Mouse (Mus musculus) forebrain, embryonic 14.5 days (tissue): ENCODE data around the gene Rab26. TPM values are rescaled to one million over a fixed set of nuclear protein-coding genes. Genes with fewer than 3 reads are reported as not detected.

ENCODE experiments used
- ATAC-seq: fragments of 200-750 bp; cut with Nextera tagmentation; 2 replicates; pipeline ENCODE4 v1.8.0; 2017; ENCODE audit warnings: mild to moderate bottlenecking, moderate library complexity
- DNase-seq: peaks from one replicate; pipeline ENCODE4 v3.0.0-alpha.2; 2015; ENCODE audit warnings: low spot score
- H3K27ac ChIP-seq: fragments of 300-500 bp; sonication (generic); 2 replicates; pipeline ENCODE4 v1.5.1; 2014; ENCODE audit warnings: low read depth, mild to moderate bottlenecking, control low read depth, low read length, moderate library complexity
- H3K27me3 ChIP-seq: fragments of 300-500 bp; sonication (generic); replicated peaks from 2 replicates; pipeline ENCODE4 v1.6.1; 2014; ENCODE audit warnings: low read length, control low read depth, mixed read lengths; ENCODE audit not compliant: control insufficient read depth, insufficient read depth
- H3K36me3 ChIP-seq: fragments of 300-500 bp; sonication (generic); 2 replicates; pipeline ENCODE4 v1.6.1; 2014; ENCODE audit warnings: low read length, control low read depth; ENCODE audit not compliant: control insufficient read depth, insufficient read depth
- H3K4me1 ChIP-seq: fragments of 300-500 bp; sonication (generic); 2 replicates; pipeline ENCODE4 v1.6.1; 2014; ENCODE audit warnings: antibody characterized with exemption, low read length, control low read depth; ENCODE audit not compliant: control insufficient read depth, insufficient read depth
- H3K4me2 ChIP-seq: fragments of 300-500 bp; sonication (generic); 2 replicates; pipeline ENCODE4 v1.6.1; 2014; ENCODE audit warnings: mild to moderate bottlenecking, control low read depth, low read length
- H3K4me3 ChIP-seq: fragments of 300-500 bp; sonication (generic); 2 replicates; pipeline ENCODE4 v1.5.1; 2014; ENCODE audit warnings: low read depth, low read length, control low read depth
- H3K9ac ChIP-seq: fragments of 300-500 bp; sonication (generic); 2 replicates; pipeline ENCODE4 v1.6.1; 2014; ENCODE audit warnings: mild to moderate bottlenecking, low read length, control low read depth, moderate library complexity
- H3K9me3 ChIP-seq: fragments of 300-500 bp; sonication (generic); replicated peaks from 2 replicates; pipeline ENCODE4 v1.6.1; 2016; ENCODE audit warnings: low read length, control low read depth, mixed read lengths; ENCODE audit not compliant: control insufficient read depth
- WGBS: fragments of 180-500 bp; shearing (Covaris S2); extraction: QIAGEN DNeasy Blood & Tissue Kit; methylation state at CpG from one replicate; pipeline ENCODE4 v1.1.7; 2014; 5-methylcytosine and 5-hydroxymethylcytosine counted together
- polyA plus RNA-seq: library from polyadenylated mRNA; unstranded; fragments of >200 nt; fragmentation: Nextera tagmentation; extraction: Ambion mirVana; gene quantifications from 2 replicates; pipeline ENCODE4 v1.2.1, GENCODE M21; 2014

Rab26 gene
- polyA plus RNA-seq, 1 experiment from 2014 or later = 4.0 TPM

GRCm38 (mm10) chr17:24507129-24507664, 26.8 kb downstream of the Rab26 start:
- ATAC-seq (0 out of 2 replicates have a peak, but pooled peaks have one; percentile 37), DNase-seq (no peak)
- no peaks in the 10 kb centered on the region for H3K27me3 ChIP-seq
- no peaks in the 10 kb centered on the region for H3K4me1 ChIP-seq
- H3K4me2 ChIP-seq = no peak overlapping the region
- H3K36me3 ChIP-seq = peaks cover 98% of the 10 kb centered on the region
- no peak overlapping the region for H3K9ac ChIP-seq
- H3K27ac ChIP-seq = no peak overlapping the region
- H3K4me3 ChIP-seq = no peak overlapping the region
- 55% methylated on average over 19 of the region's 19 CpGs for WGBS
- no peaks in the 10 kb centered on the region for H3K9me3 ChIP-seq

GRCm38 (mm10) chr17:24506332-24507070, 27.5 kb downstream of the Rab26 start:
- DNase-seq (no peak), ATAC-seq (no peak)
- peak overlapping the region; percentile 35; the same call in 1 of the 2 replicates for H3K9ac ChIP-seq
- no peaks in the 10 kb centered on the region for H3K27me3 ChIP-seq
- no peaks in the 10 kb centered on the region for H3K4me1 ChIP-seq
- H3K9me3 ChIP-seq = no peaks in the 10 kb centered on the region
- peaks cover 98% of the 10 kb centered on the region for H3K36me3 ChIP-seq
- WGBS = 33% methylated on average over 36 of the region's 36 CpGs
- H3K27ac ChIP-seq = peak overlapping the region; percentile 21; the same call in 1 of the 2 replicates
- H3K4me2 ChIP-seq = no peak overlapping the region
- H3K4me3 ChIP-seq = no peak overlapping the region

- ATAC-seq (no peak), DNase-seq (no peak)
- Histone ChIP-seq H3K27me3 (no peaks in the 10 kb centered on the region), H3K4me2 (no peak overlapping the region), H3K27ac (no peak overlapping the region), H3K9ac (no peak overlapping the region), H3K9me3 (no peaks in the 10 kb centered on the region), H3K4me1 (no peaks in the 10 kb centered on the region), H3K36me3 (peaks cover 98% of the 10 kb centered on the region), H3K4me3 (no peak overlapping the region)
- 90% methylated on average over 30 of the region's 30 CpGs for WGBS
These were observed 28.6 kb downstream of the Rab26 start for GRCm38 (mm10) chr17:24505286-24505955.

- no peak overlapping the region for H3K4me3 ChIP-seq
- H3K9ac ChIP-seq = no peak overlapping the region
- no peaks in the 10 kb centered on the region for H3K27me3 ChIP-seq
- no peak for ATAC-seq
- no peaks in the 10 kb centered on the region for H3K4me1 ChIP-seq
- H3K9me3 ChIP-seq = no peaks in the 10 kb centered on the region
- DNase-seq = no peak
- peaks cover 96% of the 10 kb centered on the region for H3K36me3 ChIP-seq
- H3K4me2 ChIP-seq = no peak overlapping the region
- no peak overlapping the region for H3K27ac ChIP-seq
- 92% methylated on average over 10 of the region's 10 CpGs for WGBS
These were observed 29.9 kb downstream of the Rab26 start for GRCm38 (mm10) chr17:24504085-24504484.

- H3K4me1 ChIP-seq = no peaks in the 10 kb centered on the region
- no peak overlapping the region for H3K27ac ChIP-seq
- H3K9ac ChIP-seq = no peak overlapping the region
- H3K36me3 ChIP-seq = peaks cover 95% of the 10 kb centered on the region
- WGBS = 37% methylated on average over 11 of the region's 11 CpGs
- no peaks in the 10 kb centered on the region for H3K9me3 ChIP-seq
- DNase-seq = no peak
- H3K27me3 ChIP-seq = no peaks in the 10 kb centered on the region
- no peak overlapping the region for H3K4me2 ChIP-seq
- ATAC-seq = no peak
- no peak overlapping the region for H3K4me3 ChIP-seq
These were observed 31.8 kb downstream of the Rab26 start for GRCm38 (mm10) chr17:24502208-24502607.

- peaks cover 49% of the 10 kb centered on the region for H3K36me3 ChIP-seq
- H3K9ac ChIP-seq = no peak overlapping the region
- H3K4me2 ChIP-seq = no peak overlapping the region
- no peak overlapping the region for H3K4me3 ChIP-seq
- no peaks in the 10 kb centered on the region for H3K9me3 ChIP-seq
- no peak overlapping the region for H3K27ac ChIP-seq
- H3K4me1 ChIP-seq = no peaks in the 10 kb centered on the region
- WGBS = 75% methylated on average over 1 of the region's 1 CpGs
- no peak for DNase-seq
- ATAC-seq = no peak
- no peaks in the 10 kb centered on the region for H3K27me3 ChIP-seq
These were observed 38.0 kb downstream of the Rab26 start for GRCm38 (mm10) chr17:24496026-24496425.

- Histone ChIP-seq H3K36me3 (peaks cover 43% of the 10 kb centered on the region), H3K9ac (no peak overlapping the region), H3K9me3 (no peaks in the 10 kb centered on the region), H3K27ac (no peak overlapping the region), H3K4me3 (no peak overlapping the region), H3K4me1 (peaks cover 3% of the 10 kb centered on the region; the same call in 1 of the 2 replicates), H3K4me2 (no peak overlapping the region), H3K27me3 (no peaks in the 10 kb centered on the region)
- ATAC-seq (peak; percentile 51; the same call in 1 of the 2 replicates), DNase-seq (no peak)
- WGBS = 83% methylated on average over 3 of the region's 3 CpGs
These were observed 38.6 kb downstream of the Rab26 start for GRCm38 (mm10) chr17:24495443-24495842.

- no peaks in the 10 kb centered on the region for H3K9me3 ChIP-seq
- peaks cover 9% of the 10 kb centered on the region; the same call in 1 of the 2 replicates for H3K4me1 ChIP-seq
- no peak overlapping the region for H3K9ac ChIP-seq
- H3K4me3 ChIP-seq = no peak overlapping the region
- ATAC-seq = no peak
- peaks cover 39% of the 10 kb centered on the region for H3K36me3 ChIP-seq
- H3K27me3 ChIP-seq = no peaks in the 10 kb centered on the region
- 37% methylated on average over 2 of the region's 2 CpGs for WGBS
- no peak overlapping the region for H3K27ac ChIP-seq
- peak; percentile 70 for DNase-seq
- H3K4me2 ChIP-seq = no peak overlapping the region
These were observed 39.2 kb downstream of the Rab26 start for GRCm38 (mm10) chr17:24494627-24495335.
